Mouse (Mus musculus) limb, embryonic 15.5 days (tissue): ENCODE results near the gene Mthfs. TPM values are rescaled to one million over a fixed set of nuclear protein-coding genes. Genes with fewer than 3 reads are reported as not detected.
A peak's percentile ranks its signal among the peaks of the same experiment; 100 is the strongest.
"Not testable (repeated sequence)": the region's sequence is repeated elsewhere in the genome, so short reads cannot be mapped to it uniquely, and the experiment has no call there.

Experiments
- ATAC-seq: fragments of 200-750 bp; cut with Nextera tagmentation; 2 replicates; pipeline ENCODE4 v1.8.0; 2017; ENCODE audit warnings: low read depth, moderate TSS enrichment; ENCODE audit not compliant: insufficient number of reproducible peaks, low FRiP score, low TSS enrichment
- H3K27ac ChIP-seq: fragments of 300-500 bp; sonication (generic); 2 replicates; pipeline ENCODE4 v1.5.1; 2015; ENCODE audit warnings: moderate library complexity, mild to moderate bottlenecking, inconsistent platforms
- H3K27me3 ChIP-seq: fragments of 300-500 bp; sonication (generic); 2 replicates; pipeline ENCODE4 v1.6.1; 2015; ENCODE audit warnings: inconsistent platforms
- H3K36me3 ChIP-seq: fragments of 300-500 bp; sonication (generic); 2 replicates; pipeline ENCODE4 v1.6.1; 2015; ENCODE audit warnings: inconsistent platforms
- H3K4me1 ChIP-seq: fragments of 300-500 bp; sonication (generic); 2 replicates; pipeline ENCODE4 v1.6.1; 2015; ENCODE audit warnings: inconsistent platforms
- H3K4me2 ChIP-seq: fragments of 300-500 bp; sonication (generic); 2 replicates; pipeline ENCODE4 v1.6.1; 2015; ENCODE audit warnings: mild to moderate bottlenecking, inconsistent platforms
- H3K4me3 ChIP-seq: fragments of 300-500 bp; sonication (generic); 2 replicates; pipeline ENCODE4 v1.5.1; 2015; ENCODE audit warnings: mild to moderate bottlenecking, inconsistent platforms
- H3K9ac ChIP-seq: fragments of 300-500 bp; sonication (generic); 2 replicates; pipeline ENCODE4 v1.6.1; 2015; ENCODE audit warnings: inconsistent platforms
- H3K9me3 ChIP-seq: fragments of 300-500 bp; sonication (generic); 2 replicates; pipeline ENCODE4 v1.6.1; 2016; ENCODE audit warnings: inconsistent platforms
- WGBS: fragments of 180-500 bp; shearing (Covaris S2); methylation state at CpG from one replicate; pipeline ENCODE4 v1.1.7; 2015; 5-methylcytosine and 5-hydroxymethylcytosine counted together
- polyA plus RNA-seq: library from polyadenylated mRNA; unstranded; fragments of >200 nt; fragmentation: Nextera tagmentation; extraction: Ambion mirVana; gene quantifications from 2 replicates; pipeline ENCODE4 v1.2.1, GENCODE M21; 2015

The Mthfs gene
- polyA plus RNA-seq = 26.5 and 34.3 TPM in 2 replicates

- H3K9me3 ChIP-seq, H3K4me1 ChIP-seq, H3K9ac ChIP-seq, H3K27me3 ChIP-seq, H3K36me3 ChIP-seq: not testable (repeated sequence)
- H3K4me2 ChIP-seq = peak within 1 kb of the TSS; percentile 40
- peak within 1 kb of the TSS; percentile 77 for H3K27ac ChIP-seq
- 24% methylated on average over 10 of the region's 12 CpGs for WGBS
- ATAC-seq = peak; percentile 55
- H3K4me3 ChIP-seq = peak within 1 kb of the TSS; percentile 35
Observed at GRCm38 (mm10) chr9:89210353-89211064, at the start of gene Mthfs. Mthfs (plus strand) TSS chr9:89210676.

DNA sequence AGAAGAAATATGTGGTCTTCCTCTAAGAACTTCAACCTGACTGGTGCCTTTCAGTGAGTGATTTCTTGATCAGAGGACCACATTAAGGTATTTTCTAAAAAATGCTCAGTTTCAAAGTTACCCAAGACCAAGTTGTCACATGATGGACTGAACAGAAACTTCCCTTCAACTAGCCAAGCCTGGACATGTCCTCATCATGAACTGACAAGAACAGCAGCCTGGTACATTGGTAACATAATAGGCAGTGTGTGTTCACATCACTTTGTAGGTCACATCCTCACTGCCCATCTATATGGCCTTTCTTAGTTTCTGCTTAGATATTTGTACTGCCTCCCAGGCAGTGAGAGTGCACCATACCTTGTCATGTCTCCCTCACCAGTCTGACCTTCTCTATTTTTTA lies 37.9 kb upstream of the Mthfs start:
- H3K4me2 ChIP-seq, H3K9ac ChIP-seq, H3K9me3 ChIP-seq, H3K27me3 ChIP-seq, H3K4me1 ChIP-seq, H3K27ac ChIP-seq, H3K36me3 ChIP-seq, H3K4me3 ChIP-seq, ATAC-seq: not testable (repeated sequence)

GRCm38 (mm10) chr9:89178833-89179232 lies 31.6 kb upstream of the Mthfs start:
- H3K27ac ChIP-seq, H3K9ac ChIP-seq, H3K9me3 ChIP-seq, H3K27me3 ChIP-seq, H3K36me3 ChIP-seq, ATAC-seq, H3K4me3 ChIP-seq, H3K4me1 ChIP-seq, H3K4me2 ChIP-seq: not testable (repeated sequence)
- 25% methylated on average over 2 of the region's 3 CpGs for WGBS

- not testable (repeated sequence) for H3K4me3 ChIP-seq, H3K27me3 ChIP-seq, H3K9me3 ChIP-seq, H3K36me3 ChIP-seq, ATAC-seq, H3K4me2 ChIP-seq, H3K27ac ChIP-seq, H3K9ac ChIP-seq, H3K4me1 ChIP-seq
- 69% methylated on average over 4 of the region's 4 CpGs for WGBS
Observed at GRCm38 (mm10) chr9:89179469-89179868, 31.0 kb upstream of the Mthfs start.

- H3K4me3 ChIP-seq, H3K9ac ChIP-seq, H3K4me2 ChIP-seq, ATAC-seq, H3K27ac ChIP-seq, H3K27me3 ChIP-seq, H3K9me3 ChIP-seq, H3K4me1 ChIP-seq, H3K36me3 ChIP-seq: not testable (repeated sequence)
- 85% methylated on average over 15 of the region's 15 CpGs for WGBS
Observed at GRCm38 (mm10) chr9:89187006-89187405, 23.5 kb upstream of the Mthfs start.

- H3K36me3 ChIP-seq, H3K4me2 ChIP-seq, H3K9ac ChIP-seq, H3K4me1 ChIP-seq, H3K27ac ChIP-seq, H3K9me3 ChIP-seq, H3K4me3 ChIP-seq, ATAC-seq, H3K27me3 ChIP-seq: not testable (repeated sequence)
Observed at GRCm38 (mm10) chr9:89195483-89195882, 15.0 kb upstream of the Mthfs start.

GRCm38 (mm10) chr9:89197509-89197908 lies 13.0 kb upstream of the Mthfs start:
- H3K27me3 ChIP-seq, H3K4me1 ChIP-seq, H3K4me3 ChIP-seq, ATAC-seq, H3K27ac ChIP-seq, H3K36me3 ChIP-seq, H3K9me3 ChIP-seq, H3K4me2 ChIP-seq, H3K9ac ChIP-seq: not testable (repeated sequence)
- 57% methylated on average over 1 of the region's 1 CpGs for WGBS

GRCm38 (mm10) chr9:89198349-89198748 lies 12.1 kb upstream of the Mthfs start:
- H3K4me2 ChIP-seq, H3K9ac ChIP-seq, H3K36me3 ChIP-seq, H3K9me3 ChIP-seq, H3K4me3 ChIP-seq, H3K27me3 ChIP-seq, H3K4me1 ChIP-seq, ATAC-seq, H3K27ac ChIP-seq: not testable (repeated sequence)
- WGBS = 84% methylated on average over 3 of the region's 3 CpGs

GRCm38 (mm10) chr9:89198969-89199416 lies 11.5 kb upstream of the Mthfs start, which contains the start of the genes Bcl2a1b and Gm29094:
Bcl2a1b (plus strand) TSS chr9:89199209.
Gm29094 (plus strand) TSS chr9:89199379.
- 78% methylated on average over 5 of the region's 5 CpGs for WGBS
- H3K27me3 ChIP-seq, H3K36me3 ChIP-seq, H3K4me2 ChIP-seq, ATAC-seq, H3K4me1 ChIP-seq, H3K9ac ChIP-seq, H3K27ac ChIP-seq, H3K4me3 ChIP-seq, H3K9me3 ChIP-seq: not testable (repeated sequence)

DNA sequence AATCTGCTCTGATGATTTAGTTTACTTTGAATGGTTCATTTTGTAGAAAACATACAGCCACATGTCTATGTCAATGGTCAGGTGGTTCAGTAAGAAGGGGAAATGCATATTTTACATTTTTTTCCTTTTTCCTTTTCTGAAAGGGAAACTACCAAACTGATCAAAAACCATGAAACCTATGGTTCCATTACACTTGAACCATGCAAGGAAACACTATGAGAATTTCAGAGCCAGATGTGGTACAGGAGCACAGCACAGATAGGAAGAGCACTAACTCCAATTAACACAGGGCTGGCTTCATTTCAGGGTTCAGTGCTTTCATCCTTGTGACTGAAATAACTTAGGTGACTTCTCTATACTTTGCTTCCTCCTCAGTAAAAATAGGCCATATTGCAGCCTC lies 8.2 kb upstream of the Mthfs start:
- not testable (repeated sequence) for ATAC-seq, H3K27me3 ChIP-seq, H3K27ac ChIP-seq, H3K4me1 ChIP-seq, H3K4me2 ChIP-seq, H3K4me3 ChIP-seq, H3K9me3 ChIP-seq, H3K9ac ChIP-seq, H3K36me3 ChIP-seq

DNA sequence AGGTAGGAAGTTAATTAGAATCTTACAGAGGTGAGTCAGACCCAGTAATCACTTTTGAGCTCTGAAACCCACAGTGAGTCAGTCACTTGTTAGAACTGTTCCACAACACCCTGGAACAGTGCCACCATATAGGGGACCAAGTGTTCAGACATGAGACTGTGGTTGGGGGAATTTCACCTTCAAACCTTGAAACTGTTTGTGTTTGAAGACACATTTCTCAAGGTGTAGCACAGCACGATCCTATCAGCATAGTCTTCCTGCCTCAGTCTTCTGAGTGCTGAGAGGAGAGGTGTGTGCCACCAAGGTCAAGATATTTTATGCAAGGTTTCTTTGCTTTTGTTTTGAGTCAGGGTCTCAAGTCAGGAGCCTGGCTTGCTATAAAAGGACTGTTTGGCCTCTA lies 1.5 kb upstream of the Mthfs start:
- H3K9me3 ChIP-seq, H3K4me3 ChIP-seq, H3K4me1 ChIP-seq, H3K4me2 ChIP-seq, H3K36me3 ChIP-seq, ATAC-seq, H3K27ac ChIP-seq, H3K27me3 ChIP-seq, H3K9ac ChIP-seq: not testable (repeated sequence)
- WGBS = 60% methylated on average over 1 of the region's 1 CpGs

DNA sequence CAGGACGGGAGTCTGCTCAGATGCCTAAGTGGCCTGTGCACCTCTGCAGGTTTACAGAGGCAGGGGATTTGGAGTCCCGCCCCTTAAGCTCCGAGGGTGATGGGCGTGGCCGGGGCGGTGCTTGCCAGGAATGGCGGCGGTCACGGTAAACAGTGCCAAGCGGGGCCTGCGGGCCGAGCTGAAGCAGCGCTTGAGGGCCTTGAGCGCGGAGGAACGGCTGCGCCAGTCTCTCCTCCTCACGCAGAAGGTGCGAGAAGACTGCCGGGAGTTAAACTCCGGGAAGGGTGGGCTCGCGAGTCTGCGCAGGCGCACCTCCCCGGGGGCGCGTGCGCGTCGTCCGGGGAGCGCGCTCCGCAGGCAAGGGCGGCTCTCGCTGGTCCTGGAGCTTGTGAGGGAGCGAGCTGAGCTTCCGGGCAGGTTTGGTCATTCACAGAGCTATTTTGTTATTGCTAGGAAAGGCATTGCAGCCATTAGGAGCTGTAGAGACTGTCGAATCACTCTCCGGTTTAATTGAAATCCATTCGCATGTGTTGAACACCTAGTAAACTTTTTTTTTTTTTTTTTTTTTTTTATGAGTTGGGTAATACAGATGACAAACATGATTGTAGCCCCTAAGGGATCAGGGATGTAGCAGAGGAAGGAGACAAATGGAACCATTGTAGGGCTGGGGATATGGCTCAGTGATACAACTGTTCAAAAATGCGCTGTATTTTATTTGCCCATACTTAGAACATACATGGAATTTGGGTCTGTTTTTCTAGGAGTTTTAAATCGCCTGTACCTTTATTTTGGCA lies 786 bp downstream of the Mthfs start:
- not testable (repeated sequence) for H3K4me1 ChIP-seq, H3K36me3 ChIP-seq, H3K9me3 ChIP-seq, H3K27me3 ChIP-seq, H3K9ac ChIP-seq
- peak; percentile 91 for ATAC-seq
- H3K4me3 ChIP-seq = peak overlapping the region; percentile 35
- 0 out of 2 replicates have a peak overlapping the region, but pooled peaks have one; percentile 74 for H3K27ac ChIP-seq
- 3% methylated on average over 14 of the region's 44 CpGs for WGBS
- H3K4me2 ChIP-seq = peak overlapping the region; percentile 36
